Comparison of ENCODE assay signal across 12 mouse cellular contexts in the genomic region with DNA sequence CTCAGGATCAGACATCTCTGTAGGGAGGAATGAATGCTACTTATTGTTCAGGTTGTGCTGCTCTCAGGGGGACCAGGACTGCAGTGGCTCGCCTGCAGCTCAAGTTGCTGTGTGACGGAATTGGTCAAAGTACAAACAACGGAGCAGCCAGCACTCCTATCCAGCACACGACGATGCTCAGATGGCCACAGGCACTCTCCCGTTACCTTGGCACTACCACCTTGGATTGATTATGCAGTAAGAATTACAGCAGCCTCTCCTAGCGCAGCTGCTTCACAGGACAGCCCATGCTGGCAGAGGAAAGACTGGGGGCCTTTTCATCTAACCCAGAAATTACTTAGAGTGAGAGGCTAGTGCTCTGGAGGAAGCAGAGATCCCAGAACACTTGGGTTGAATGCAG.
"Had no signal": no experiment of that assay in that cellular context is flagged by ENCODE, and none has a peak within 500 bp of the region (broad histone marks: within the 10 kb centered on the region; RNA-seq: fewer than 3 reads in every experiment).

No protein-coding gene starts in this region.

- H3K4me3 ChIP-seq: left cerebral cortex, adult 2 months; limb, embryonic 13.5 days; midbrain, embryonic 15.5 days; neural tube, embryonic 12.5 days had no signal

- DNase-seq: kidney, adult 9 months; kidney, postnatal 10 days; kidney, postnatal 4 days; lung, adult 18-20 months; spleen, adult 18-20 months; thymus, adult 2 months; thymus, postnatal 36 days had no signal

- H3K27ac ChIP-seq: left cerebral cortex, adult 2 months; limb, embryonic 13.5 days; liver, embryonic 14.5 days; midbrain, embryonic 15.5 days; neural tube, embryonic 12.5 days had no signal
